Comparison of ENCODE assay signal across 20 mouse cellular contexts in the genomic region with DNA sequence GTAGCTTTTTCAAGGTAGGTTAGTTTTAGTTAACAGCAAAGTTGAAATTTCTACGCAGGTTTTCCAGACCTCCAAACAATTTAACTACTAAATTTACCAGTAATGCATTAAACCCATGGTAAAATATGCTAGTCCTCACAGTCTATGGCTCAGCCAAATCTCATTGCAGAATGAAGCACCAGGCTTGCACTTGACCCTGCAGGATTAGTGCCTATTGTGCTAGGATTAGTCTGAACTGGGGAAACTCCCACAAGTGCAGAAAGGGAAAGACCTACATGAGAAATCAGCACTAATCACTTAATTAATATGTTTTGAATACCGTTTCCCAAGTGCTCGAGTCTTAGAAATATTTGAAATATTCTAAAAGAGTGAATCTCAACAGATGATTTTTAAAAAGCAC.
"Had no signal": no experiment of that assay in that cellular context is flagged by ENCODE, and none has a peak within 500 bp of the region (broad histone marks: within the 10 kb centered on the region; RNA-seq: fewer than 3 reads in every experiment).

No protein-coding gene starts in this region.

- H3K27ac ChIP-seq: liver, embryonic 13.5 days; liver, embryonic 15.5 days; lung, embryonic 15.5 days; macrophage; midbrain, embryonic 13.5 days; neural tube, embryonic 12.5 days had no signal

- H3K9ac ChIP-seq: liver, embryonic 13.5 days; liver, embryonic 15.5 days; liver, postnatal 0 days; lung, embryonic 15.5 days; midbrain, embryonic 13.5 days; neural tube, embryonic 12.5 days had no signal

- DNase-seq: liver, embryonic 13.5 days; liver, postnatal 0 days; lung, adult 2 months; lung, postnatal 14 days; lung, postnatal 36 days; right cerebral cortex, adult 18-20 months; right cerebral cortex, postnatal 25 days; right cerebral cortex, postnatal 4 days; spleen, adult 18-20 months; thymus, adult 18-20 months; thymus, postnatal 14 days; thymus, postnatal 36 days had no signal

- H3K4me2 ChIP-seq: liver, embryonic 11.5 days; liver, embryonic 13.5 days; liver, embryonic 15.5 days; lung, embryonic 15.5 days; midbrain, embryonic 13.5 days; neural tube, embryonic 12.5 days had no signal

- ATAC-seq: liver, postnatal 0 days; lung, postnatal 0 days; midbrain, embryonic 13.5 days had no signal

- H3K9me3 ChIP-seq: liver, embryonic 13.5 days; liver, embryonic 15.5 days; lung, embryonic 15.5 days; megakaryocyte, embryonic 14.5 days; midbrain, embryonic 13.5 days; neural tube, embryonic 12.5 days had no signal

- H3K27me3 ChIP-seq: lung, embryonic 15.5 days; neural tube, embryonic 12.5 days had no signal

- H3K36me3 ChIP-seq: liver, embryonic 13.5 days; liver, embryonic 15.5 days; lung, embryonic 15.5 days; midbrain, embryonic 13.5 days; neural tube, embryonic 12.5 days had no signal

- H3K4me3 ChIP-seq: liver, embryonic 13.5 days; liver, embryonic 15.5 days; lung, embryonic 15.5 days; megakaryocyte, embryonic 14.5 days; midbrain, embryonic 13.5 days; neural tube, embryonic 12.5 days had no signal
